Mouse (Mus musculus): ENCODE data around the gene Gm5129. TPM values are rescaled to one million over a fixed set of nuclear protein-coding genes. Genes with fewer than 3 reads are reported as not detected.
"Not testable (repeated sequence)": the region's sequence is repeated elsewhere in the genome, so short reads cannot be mapped to it uniquely, and the experiment has no call there.

Gene Gm5129
- polyA plus RNA-seq, 1 experiment from 2014 or later = not detected

- under 1% methylated on average over 48 of the region's 48 CpGs for WGBS
These were observed 551 bp upstream of the Gm5129 start for GRCm38 (mm10) chr5:29736073-29736900.

GRCm38 (mm10) chr5:29734831-29735510 lies 765 bp downstream of the Gm5129 start:
- no peak for ATAC-seq (ENCODE audit: insufficient read depth, low FRiP score)

More at GRCm38 (mm10) chr5:29736073-29736900, 551 bp upstream of the Gm5129 start:
- peak; percentile 45 for ATAC-seq (ENCODE audit: insufficient read depth, low FRiP score)
- peak overlapping the region; percentile 99 for H3K9ac ChIP-seq (ENCODE audit: low read length)
- H3K36me3 ChIP-seq (ENCODE audit: control insufficient read depth, insufficient read depth, low read length) = no peaks in the 10 kb centered on the region
- no peaks in the 10 kb centered on the region for H3K9me3 ChIP-seq (replicated peaks; ENCODE audit: control insufficient read depth, low read length)
- peak overlapping the region; percentile 99 for H3K27ac ChIP-seq (ENCODE audit: low read length)
- H3K4me3 ChIP-seq (replicated peaks; ENCODE audit: low read length) = peak overlapping the region; percentile 99
- no peaks in the 10 kb centered on the region for H3K27me3 ChIP-seq (ENCODE audit: control insufficient read depth, insufficient read depth, low read length)
- peak overlapping the region; percentile 81 for H3K4me2 ChIP-seq (ENCODE audit: low read depth, low read length)
- peaks cover 13% of the 10 kb centered on the region for H3K4me1 ChIP-seq (ENCODE audit: control insufficient read depth, insufficient read depth, low read length)

GRCm38 (mm10) chr5:29726070-29726469 lies 9.7 kb downstream of the Gm5129 start:
- not testable (repeated sequence) for H3K27ac ChIP-seq (ENCODE audit: low read length); H3K27me3 ChIP-seq (ENCODE audit: control insufficient read depth, insufficient read depth, low read length); H3K9me3 ChIP-seq (replicated peaks; ENCODE audit: control insufficient read depth, low read length); H3K4me2 ChIP-seq (ENCODE audit: low read depth, low read length); H3K9ac ChIP-seq (ENCODE audit: low read length); ATAC-seq (ENCODE audit: insufficient read depth, low FRiP score); H3K36me3 ChIP-seq (ENCODE audit: control insufficient read depth, insufficient read depth, low read length); H3K4me1 ChIP-seq (ENCODE audit: control insufficient read depth, insufficient read depth, low read length); H3K4me3 ChIP-seq (replicated peaks; ENCODE audit: low read length)
- 86% methylated on average over 5 of the region's 5 CpGs for WGBS

More at GRCm38 (mm10) chr5:29734831-29735510, 765 bp downstream of the Gm5129 start:
- no peaks in the 10 kb centered on the region for H3K36me3 ChIP-seq (ENCODE audit: control insufficient read depth, insufficient read depth, low read length)
- no peaks in the 10 kb centered on the region for H3K27me3 ChIP-seq (ENCODE audit: control insufficient read depth, insufficient read depth, low read length)
- H3K4me1 ChIP-seq (ENCODE audit: control insufficient read depth, insufficient read depth, low read length) = peaks cover 13% of the 10 kb centered on the region
- H3K9ac ChIP-seq (ENCODE audit: low read length) = peak overlapping the region; percentile 99
- H3K4me2 ChIP-seq (ENCODE audit: low read depth, low read length) = peak overlapping the region; percentile 81
- peak overlapping the region; percentile 99 for H3K27ac ChIP-seq (ENCODE audit: low read length)
- peak overlapping the region; percentile 99 for H3K4me3 ChIP-seq (replicated peaks; ENCODE audit: low read length)
- H3K9me3 ChIP-seq (replicated peaks; ENCODE audit: control insufficient read depth, low read length) = no peaks in the 10 kb centered on the region
- WGBS = 42% methylated on average over 6 of the region's 6 CpGs

- no peaks in the 10 kb centered on the region for H3K9me3 ChIP-seq (replicated peaks; ENCODE audit: control insufficient read depth, low read length)
- 83% methylated on average over 2 of the region's 2 CpGs for WGBS
- H3K4me3 ChIP-seq (replicated peaks; ENCODE audit: low read length) = no peak overlapping the region
- no peak overlapping the region for H3K27ac ChIP-seq (ENCODE audit: low read length)
- H3K27me3 ChIP-seq (ENCODE audit: control insufficient read depth, insufficient read depth, low read length) = no peaks in the 10 kb centered on the region
- H3K36me3 ChIP-seq (ENCODE audit: control insufficient read depth, insufficient read depth, low read length) = no peaks in the 10 kb centered on the region
- ATAC-seq (ENCODE audit: insufficient read depth, low FRiP score) = no peak
- no peak overlapping the region for H3K9ac ChIP-seq (ENCODE audit: low read length)
- H3K4me1 ChIP-seq (ENCODE audit: control insufficient read depth, insufficient read depth, low read length) = no peaks in the 10 kb centered on the region
- H3K4me2 ChIP-seq (ENCODE audit: low read depth, low read length) = no peak overlapping the region
These were observed 10.4 kb downstream of the Gm5129 start for GRCm38 (mm10) chr5:29725369-29725768.

GRCm38 (mm10) chr5:29721159-29721558 lies 14.6 kb downstream of the Gm5129 start:
- 23% methylated on average over 1 of the region's 1 CpGs for WGBS

GRCm38 (mm10) chr5:29712906-29713305 lies 22.8 kb downstream of the Gm5129 start:
- no peaks in the 10 kb centered on the region for H3K9me3 ChIP-seq (replicated peaks; ENCODE audit: control insufficient read depth, low read length)
- no peaks in the 10 kb centered on the region for H3K36me3 ChIP-seq (ENCODE audit: control insufficient read depth, insufficient read depth, low read length)
- no peaks in the 10 kb centered on the region for H3K27me3 ChIP-seq (ENCODE audit: control insufficient read depth, insufficient read depth, low read length)
- H3K4me1 ChIP-seq (ENCODE audit: control insufficient read depth, insufficient read depth, low read length) = no peaks in the 10 kb centered on the region
- no peak overlapping the region for H3K27ac ChIP-seq (ENCODE audit: low read length)
- H3K4me2 ChIP-seq (ENCODE audit: low read depth, low read length) = no peak overlapping the region
- ATAC-seq (ENCODE audit: insufficient read depth, low FRiP score) = no peak
- 66% methylated on average over 1 of the region's 1 CpGs for WGBS
- H3K9ac ChIP-seq (ENCODE audit: low read length) = no peak overlapping the region
- no peak overlapping the region for H3K4me3 ChIP-seq (replicated peaks; ENCODE audit: low read length)

More at GRCm38 (mm10) chr5:29721159-29721558, 14.6 kb downstream of the Gm5129 start:
- Histone ChIP-seq H3K9ac (ENCODE audit: low read length) (no peak overlapping the region), H3K9me3 (replicated peaks; ENCODE audit: control insufficient read depth, low read length) (no peaks in the 10 kb centered on the region), H3K4me2 (ENCODE audit: low read depth, low read length) (no peak overlapping the region), H3K27me3 (ENCODE audit: control insufficient read depth, insufficient read depth, low read length) (no peaks in the 10 kb centered on the region), H3K4me1 (ENCODE audit: control insufficient read depth, insufficient read depth, low read length) (no peaks in the 10 kb centered on the region), H3K36me3 (ENCODE audit: control insufficient read depth, insufficient read depth, low read length) (no peaks in the 10 kb centered on the region), H3K4me3 (replicated peaks; ENCODE audit: low read length) (no peak overlapping the region), H3K27ac (ENCODE audit: low read length) (no peak overlapping the region)
- ATAC-seq (ENCODE audit: insufficient read depth, low FRiP score) = no peak

GRCm38 (mm10) chr5:29711631-29712030 lies 24.1 kb downstream of the Gm5129 start:
- H3K27ac ChIP-seq (ENCODE audit: low read length) = no peak overlapping the region
- H3K9me3 ChIP-seq (replicated peaks; ENCODE audit: control insufficient read depth, low read length) = no peaks in the 10 kb centered on the region
- no peak overlapping the region for H3K4me3 ChIP-seq (replicated peaks; ENCODE audit: low read length)
- no peak for ATAC-seq (ENCODE audit: insufficient read depth, low FRiP score)
- H3K4me1 ChIP-seq (ENCODE audit: control insufficient read depth, insufficient read depth, low read length) = no peaks in the 10 kb centered on the region
- H3K4me2 ChIP-seq (ENCODE audit: low read depth, low read length) = no peak overlapping the region
- no peaks in the 10 kb centered on the region for H3K36me3 ChIP-seq (ENCODE audit: control insufficient read depth, insufficient read depth, low read length)
- H3K27me3 ChIP-seq (ENCODE audit: control insufficient read depth, insufficient read depth, low read length) = no peaks in the 10 kb centered on the region
- H3K9ac ChIP-seq (ENCODE audit: low read length) = no peak overlapping the region

GRCm38 (mm10) chr5:29708258-29708657 lies 27.5 kb downstream of the Gm5129 start:
- Histone ChIP-seq H3K9ac (ENCODE audit: low read length) (no peak overlapping the region), H3K4me1 (ENCODE audit: control insufficient read depth, insufficient read depth, low read length) (no peaks in the 10 kb centered on the region), H3K9me3 (replicated peaks; ENCODE audit: control insufficient read depth, low read length) (no peaks in the 10 kb centered on the region), H3K27ac (ENCODE audit: low read length) (peak overlapping the region; percentile 71), H3K27me3 (ENCODE audit: control insufficient read depth, insufficient read depth, low read length) (no peaks in the 10 kb centered on the region), H3K4me2 (ENCODE audit: low read depth, low read length) (no peak overlapping the region), H3K36me3 (ENCODE audit: control insufficient read depth, insufficient read depth, low read length) (no peaks in the 10 kb centered on the region), H3K4me3 (replicated peaks; ENCODE audit: low read length) (no peak overlapping the region)
- WGBS = 6% methylated on average over 5 of the region's 5 CpGs
- peak; percentile 92 for ATAC-seq (ENCODE audit: insufficient read depth, low FRiP score)

GRCm38 (mm10) chr5:29707241-29707640 lies 28.5 kb downstream of the Gm5129 start:
- peak overlapping the region; percentile 71; the same call in 1 of the 2 replicates for H3K27ac ChIP-seq (ENCODE audit: low read length)
- 70% methylated on average over 4 of the region's 4 CpGs for WGBS

More at GRCm38 (mm10) chr5:29707241-29707640, 28.5 kb downstream of the Gm5129 start:
- Histone ChIP-seq H3K27me3 (ENCODE audit: control insufficient read depth, insufficient read depth, low read length) (no peaks in the 10 kb centered on the region), H3K4me3 (replicated peaks; ENCODE audit: low read length) (no peak overlapping the region), H3K9ac (ENCODE audit: low read length) (no peak overlapping the region), H3K36me3 (ENCODE audit: control insufficient read depth, insufficient read depth, low read length) (no peaks in the 10 kb centered on the region), H3K4me1 (ENCODE audit: control insufficient read depth, insufficient read depth, low read length) (no peaks in the 10 kb centered on the region), H3K4me2 (ENCODE audit: low read depth, low read length) (no peak overlapping the region), H3K9me3 (replicated peaks; ENCODE audit: control insufficient read depth, low read length) (no peaks in the 10 kb centered on the region)
- no peak for ATAC-seq (ENCODE audit: insufficient read depth, low FRiP score)
